Mouse (Mus musculus) forebrain, embryonic 13.5 days (tissue): ENCODE measurements around the gene Ttc9b. TPM values are rescaled to one million over a fixed set of nuclear protein-coding genes. Genes with fewer than 3 reads are reported as not detected.

Experiments used
- polyA plus RNA-seq: library from polyadenylated mRNA; unstranded; fragments of >200 nt; fragmentation: Nextera tagmentation; extraction: Ambion mirVana; gene quantifications from 2 replicates; pipeline ENCODE4 v1.2.1, GENCODE M21; 2015

Gene Ttc9b
- polyA plus RNA-seq, 1 experiment from 2014 or later: 42.7 TPM

Other genes with a start within 250 kb of the Ttc9b start
- 0.43 and 0.71 TPM in 2 replicates for gene Sptbn4, start 206.2 kb upstream of the Ttc9b start, polyA plus RNA-seq
- gene Blvrb, start 205.9 kb upstream of the Ttc9b start, polyA plus RNA-seq: 16.8 and 17.3 TPM in 2 replicates
- 18.8 and 19.2 TPM in 2 replicates for gene Sertad3, start 180.1 kb upstream of the Ttc9b start, polyA plus RNA-seq
- 8.5 and 8.7 TPM in 2 replicates for gene Sertad1, start 167.0 kb upstream of the Ttc9b start, polyA plus RNA-seq
- gene Prx, start 154.6 kb upstream of the Ttc9b start, polyA plus RNA-seq: 1.5 and 1.8 TPM in 2 replicates
- 0.50 and 0.56 TPM in 2 replicates for gene Hipk4, start 130.6 kb upstream of the Ttc9b start, polyA plus RNA-seq
- 68.2 and 72.8 TPM in 2 replicates for gene Pld3, start 100.7 kb upstream of the Ttc9b start, polyA plus RNA-seq
- gene 2310022A10Rik, start 100.7 kb upstream of the Ttc9b start, polyA plus RNA-seq: 35.1 and 36.5 TPM in 2 replicates
- gene Akt2, start 62.4 kb upstream of the Ttc9b start, polyA plus RNA-seq: 75.2 and 82.2 TPM in 2 replicates
- 9.0 TPM in 2 replicates for gene Map3k10, start 20.7 kb downstream of the Ttc9b start, polyA plus RNA-seq
- 10.8 and 12.3 TPM in 2 replicates for gene Zfp607b, start 35.4 kb downstream of the Ttc9b start, polyA plus RNA-seq
- gene Zfp60, start 77.5 kb downstream of the Ttc9b start, polyA plus RNA-seq: 116 and 129 TPM in 2 replicates
- gene Zfp626, start 153.3 kb downstream of the Ttc9b start, polyA plus RNA-seq: 2.9 and 3.2 TPM in 2 replicates
- gene Zfp59, start 184.7 kb downstream of the Ttc9b start, polyA plus RNA-seq: 10.1 and 11.1 TPM in 2 replicates
- 2.3 and 2.4 TPM in 2 replicates for gene Zfp607a, start 203.6 kb downstream of the Ttc9b start, polyA plus RNA-seq